Mouse (Mus musculus): ENCODE data around the gene Adgrd1.

GRCm38 (mm10) chr5:129208845-129209244, 112.3 kb downstream of the Adgrd1 start:
- TF ChIP-seq EP300 (IDR thresholded peaks at IDR 0.05; ENCODE audit: low read depth) (no peak), CTCF (IDR thresholded peaks at IDR 0.05; ENCODE audit: low read depth) (no peak)
